Mouse (Mus musculus) thymus, adult 18-20 months (tissue): ENCODE results near the gene Cfap161.

Experiments
- DNase-seq, 2 experiments: peaks; one replicate each; pipeline ENCODE4 v3.0.0; 2022; ENCODE audit warnings: mixed read lengths in 2 of 2

Cfap161 gene

GRCm38 (mm10) chr7:83794705-83795104, at the start of gene Cfap161:
TSS of gene Cfap161 (minus strand) at chr7:83794880.
- DNase-seq, result no peak

GRCm38 (mm10) chr7:83842486-83843259, 48.0 kb upstream of the Cfap161 start:
- DNase-seq, result no peak

GRCm38 (mm10) chr7:83840076-83840475, 45.4 kb upstream of the Cfap161 start:
- no peak for DNase-seq

GRCm38 (mm10) chr7:83838525-83839224, 44.0 kb upstream of the Cfap161 start:
- no peak for DNase-seq

GRCm38 (mm10) chr7:83829355-83829754, 34.7 kb upstream of the Cfap161 start:
- DNase-seq, result no peak

GRCm38 (mm10) chr7:83827402-83828076, 32.9 kb upstream of the Cfap161 start:
- DNase-seq, result no peak

- no peak for DNase-seq
Measured at GRCm38 (mm10) chr7:83826808-83827207, 32.1 kb upstream of the Cfap161 start.

GRCm38 (mm10) chr7:83821951-83822350, 27.3 kb upstream of the Cfap161 start:
- no peak for DNase-seq

GRCm38 (mm10) chr7:83816886-83817285, 22.2 kb upstream of the Cfap161 start:
- no peak for DNase-seq

- no peak for DNase-seq
Measured at GRCm38 (mm10) chr7:83815646-83816045, 21.0 kb upstream of the Cfap161 start.

- DNase-seq, result no peak
Measured at GRCm38 (mm10) chr7:83813993-83814392, 19.3 kb upstream of the Cfap161 start.

- no peak for DNase-seq
Measured at GRCm38 (mm10) chr7:83813465-83813864, 18.8 kb upstream of the Cfap161 start.

- DNase-seq, result no peak
Measured at GRCm38 (mm10) chr7:83813016-83813415, 18.3 kb upstream of the Cfap161 start.

GRCm38 (mm10) chr7:83812581-83812980, 17.9 kb upstream of the Cfap161 start:
- DNase-seq, result no peak

GRCm38 (mm10) chr7:83811916-83812315, 17.2 kb upstream of the Cfap161 start:
- no peak for DNase-seq

GRCm38 (mm10) chr7:83811461-83811860, 16.8 kb upstream of the Cfap161 start:
- no peak for DNase-seq

- DNase-seq, result no peak
Measured at GRCm38 (mm10) chr7:83810141-83811100, 15.7 kb upstream of the Cfap161 start.

GRCm38 (mm10) chr7:83809715-83810114, 15.0 kb upstream of the Cfap161 start:
- DNase-seq, result no peak

GRCm38 (mm10) chr7:83809060-83809459, 14.4 kb upstream of the Cfap161 start:
- DNase-seq, result no peak

- no peak for DNase-seq
Measured at GRCm38 (mm10) chr7:83806934-83807333, 12.3 kb upstream of the Cfap161 start.

GRCm38 (mm10) chr7:83803777-83804176, 9.1 kb upstream of the Cfap161 start:
- DNase-seq, result no peak

- no peak for DNase-seq
Measured at GRCm38 (mm10) chr7:83802509-83802908, 7.8 kb upstream of the Cfap161 start.
